Mouse (Mus musculus): ENCODE results near the gene Il9r.

DNA sequence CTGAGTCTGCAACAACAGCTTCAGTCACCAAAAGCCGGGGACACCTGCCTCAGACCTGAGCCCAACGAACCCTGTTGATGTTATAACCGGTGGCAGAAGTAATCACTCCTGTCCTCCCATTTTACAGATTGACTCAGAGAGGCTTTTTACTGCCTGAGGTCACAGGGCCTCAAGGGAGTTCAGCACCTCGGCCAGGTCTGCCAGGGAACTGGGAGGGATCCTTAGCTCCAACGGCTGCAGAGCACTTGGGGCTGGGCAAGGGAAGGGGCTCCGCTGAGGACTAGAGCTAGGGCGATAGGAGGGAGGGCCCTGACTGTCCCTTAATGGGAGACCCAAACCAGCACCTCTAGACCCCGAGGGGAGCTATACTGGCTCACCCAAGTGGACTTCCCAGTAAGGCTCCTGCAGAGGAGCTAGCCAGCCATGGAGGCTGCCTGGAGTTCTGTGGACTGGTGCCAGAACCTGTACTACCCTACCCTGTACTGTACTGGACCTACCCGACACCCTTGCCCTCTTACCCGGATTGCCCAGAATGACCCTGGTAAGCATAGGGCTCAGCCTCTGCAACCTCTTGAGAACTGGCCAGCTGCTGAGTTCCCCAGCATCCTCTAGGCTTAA lies 20.6 kb upstream of the Il9r start:
- TF ChIP-seq HCFC1 (IDR thresholded peaks at IDR 0.05; ENCODE audit: borderline replicate concordance, insufficient read depth, low read length) (no peak), CHD2 (IDR thresholded peaks at IDR 0.05; ENCODE audit: low read depth, low read length) (no peak)
